Mouse (Mus musculus): Measurements from ENCODE around the gene Agpat4.

The Agpat4 gene

GRCm38 (mm10) chr17:12121226-12121794 is 2.8 kb downstream of the Agpat4 start:
- in situ Hi-C loops (cut with MboI, MseI), result loop anchor here (5.0 kb wide), 1 partner anchor 41 kb away; no protein-coding TSS in a partner anchor

GRCm38 (mm10) chr17:12122262-12122661 is 3.8 kb downstream of the Agpat4 start:
- in situ Hi-C loops (cut with MboI, MseI), result loop anchor here (5.0 kb wide), 1 partner anchor 40 kb away; no protein-coding TSS in a partner anchor

- in situ Hi-C loops (cut with MboI, MseI), result loop anchor here (5.0 kb wide), 1 partner anchor 39 kb away; no protein-coding TSS in a partner anchor
Observed at GRCm38 (mm10) chr17:12123168-12123567, 4.7 kb downstream of the Agpat4 start.

- in situ Hi-C loops (cut with MboI, MseI), result no loop called here
Observed at GRCm38 (mm10) chr17:12127056-12127455, 8.6 kb downstream of the Agpat4 start.

GRCm38 (mm10) chr17:12128976-12129375 is 10.5 kb downstream of the Agpat4 start:
- in situ Hi-C loops (cut with MboI, MseI), result no loop called here

- in situ Hi-C loops (cut with MboI, MseI), result no loop called here
Observed at GRCm38 (mm10) chr17:12131171-12131570, 12.7 kb downstream of the Agpat4 start.

- in situ Hi-C loops (cut with MboI, MseI), result no loop called here
Observed at GRCm38 (mm10) chr17:12131581-12131980, 13.1 kb downstream of the Agpat4 start.

GRCm38 (mm10) chr17:12132904-12133303 is 14.4 kb downstream of the Agpat4 start:
- in situ Hi-C loops (cut with MboI, MseI), result no loop called here

- in situ Hi-C loops (cut with MboI, MseI), result no loop called here
Observed at GRCm38 (mm10) chr17:12133985-12134384, 15.5 kb downstream of the Agpat4 start.

GRCm38 (mm10) chr17:12134975-12135633 is 16.6 kb downstream of the Agpat4 start:
- in situ Hi-C loops (cut with MboI, MseI), result no loop called here

- in situ Hi-C loops (cut with MboI, MseI), result no loop called here
Observed at GRCm38 (mm10) chr17:12138355-12138754, 19.9 kb downstream of the Agpat4 start.

GRCm38 (mm10) chr17:12143948-12144364 is 25.5 kb downstream of the Agpat4 start:
- in situ Hi-C loops (cut with MboI, MseI), result no loop called here

- in situ Hi-C loops (cut with MboI, MseI), result no loop called here
Observed at GRCm38 (mm10) chr17:12146132-12146681, 27.7 kb downstream of the Agpat4 start.

GRCm38 (mm10) chr17:12147830-12148229 is 29.3 kb downstream of the Agpat4 start:
- in situ Hi-C loops (cut with MboI, MseI), result no loop called here

- in situ Hi-C loops (cut with MboI, MseI), result no loop called here
Observed at GRCm38 (mm10) chr17:12149232-12149861, 30.8 kb downstream of the Agpat4 start.

GRCm38 (mm10) chr17:12150970-12151369 is 32.5 kb downstream of the Agpat4 start:
- in situ Hi-C loops (cut with MboI, MseI), result no loop called here

- in situ Hi-C loops (cut with MboI, MseI), result no loop called here
Observed at GRCm38 (mm10) chr17:12154260-12154659, 35.8 kb downstream of the Agpat4 start.

GRCm38 (mm10) chr17:12155236-12155635 is 36.7 kb downstream of the Agpat4 start:
- in situ Hi-C loops (cut with MboI, MseI), result loop anchor here (5.0 kb wide), 1 partner anchor 37 kb away; no protein-coding TSS in a partner anchor

GRCm38 (mm10) chr17:12155872-12156271 is 37.4 kb downstream of the Agpat4 start:
- in situ Hi-C loops (cut with MboI, MseI), result loop anchor here (5.0 kb wide), 1 partner anchor 36 kb away; no protein-coding TSS in a partner anchor

- in situ Hi-C loops (cut with MboI, MseI), result loop anchor here (5.0 kb wide), 1 partner anchor 36 kb away; no protein-coding TSS in a partner anchor
Observed at GRCm38 (mm10) chr17:12156661-12157060, 38.2 kb downstream of the Agpat4 start.

- in situ Hi-C loops (cut with MboI, MseI), result loop anchor here (5.0 kb wide), 1 partner anchor 35 kb away; no protein-coding TSS in a partner anchor
Observed at GRCm38 (mm10) chr17:12157203-12157602, 38.7 kb downstream of the Agpat4 start.
